Mouse (Mus musculus) olfactory bulb, adult 2 months (tissue): ENCODE results near the gene Zdhhc12.

Source experiments
- CTCF ChIP-seq: fragments of 200-500 bp; IDR thresholded peaks from 2 replicates; pipeline ENCODE4 v1.5.1; 2012; ENCODE audit warnings: low read depth, mild to moderate bottlenecking, low read length, moderate library complexity; ENCODE audit not compliant: insufficient read depth
- POLR2A ChIP-seq: fragments of 200-500 bp; IDR thresholded peaks from 2 replicates; pipeline ENCODE4 v1.6.1; 2012; ENCODE audit warnings: mild to moderate bottlenecking, low read depth, low read length, moderate library complexity; ENCODE audit not compliant: insufficient read depth

DNA sequence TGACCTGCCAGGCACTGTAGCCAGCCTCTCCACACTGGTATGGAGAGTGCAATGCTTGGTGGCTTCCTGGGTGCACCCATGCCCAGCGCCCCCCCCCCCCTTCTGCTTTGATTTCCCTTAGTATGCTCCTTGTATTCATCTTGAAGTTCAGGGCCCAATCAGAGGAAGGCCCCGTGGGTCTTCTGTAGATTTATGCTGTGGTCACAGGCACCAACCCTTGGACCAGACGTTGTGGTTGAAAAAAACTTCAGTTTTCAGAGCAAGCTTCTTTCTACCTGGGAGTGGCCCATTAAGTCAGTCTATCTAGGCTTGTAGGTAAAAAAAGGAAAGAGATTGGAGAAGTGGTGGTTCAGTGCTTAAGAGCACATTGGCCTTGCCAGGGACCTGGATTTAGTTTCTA lies 29.7 kb downstream of the Zdhhc12 start:
- no peak for TF ChIP-seq POLR2A
- TF ChIP-seq CTCF = no peak
